Mouse (Mus musculus): ENCODE data around the gene Apbb1ip. TPM values are rescaled to one million over a fixed set of nuclear protein-coding genes. Genes with fewer than 3 reads are reported as not detected.

The Apbb1ip gene
- polyA plus RNA-seq, 1 experiment from 2014 or later, result 1.5 TPM

- 59% methylated on average over 1 of the region's 1 CpGs for WGBS
- Histone ChIP-seq H3K36me3 (replicated peaks; ENCODE audit: control insufficient read depth, insufficient read depth, low read depth, low read length) (no peaks in the 10 kb centered on the region), H3K9me3 (replicated peaks; ENCODE audit: control insufficient read depth, low read length) (no peaks in the 10 kb centered on the region), H3K27me3 (ENCODE audit: control insufficient read depth, insufficient read depth, low read length) (no peaks in the 10 kb centered on the region), H3K27ac (replicated peaks; ENCODE audit: low read depth, low read length) (no peak overlapping the region), H3K4me3 (ENCODE audit: low read depth, low read length) (no peak overlapping the region), H3K4me2 (ENCODE audit: low read depth, low read length) (no peak overlapping the region), H3K4me1 (ENCODE audit: control insufficient read depth, insufficient read depth, low read length) (no peaks in the 10 kb centered on the region), H3K9ac (replicated peaks; ENCODE audit: low read length) (no peak overlapping the region)
- DNase-seq (ENCODE audit: low spot score) (no peak), ATAC-seq (replicated peaks; ENCODE audit: insufficient number of reproducible peaks, low FRiP score, low TSS enrichment, low read depth) (no peak)
Observed at GRCm38 (mm10) chr2:22789576-22789975, 15.7 kb downstream of the Apbb1ip start.

- H3K9me3 ChIP-seq (replicated peaks; ENCODE audit: control insufficient read depth, low read length), result no peaks in the 10 kb centered on the region
- no peak overlapping the region for H3K9ac ChIP-seq (replicated peaks; ENCODE audit: low read length)
- H3K4me1 ChIP-seq (ENCODE audit: control insufficient read depth, insufficient read depth, low read length), result no peaks in the 10 kb centered on the region
- DNase-seq (ENCODE audit: low spot score) (no peak), ATAC-seq (replicated peaks; ENCODE audit: insufficient number of reproducible peaks, low FRiP score, low TSS enrichment, low read depth) (no peak)
- H3K27me3 ChIP-seq (ENCODE audit: control insufficient read depth, insufficient read depth, low read length), result no peaks in the 10 kb centered on the region
- H3K4me2 ChIP-seq (ENCODE audit: low read depth, low read length), result no peak overlapping the region
- H3K27ac ChIP-seq (replicated peaks; ENCODE audit: low read depth, low read length), result no peak overlapping the region
- H3K4me3 ChIP-seq (ENCODE audit: low read depth, low read length), result no peak overlapping the region
- H3K36me3 ChIP-seq (replicated peaks; ENCODE audit: control insufficient read depth, insufficient read depth, low read depth, low read length), result no peaks in the 10 kb centered on the region
- WGBS, result 38% methylated on average over 1 of the region's 1 CpGs
Observed at GRCm38 (mm10) chr2:22790435-22790834, 16.5 kb downstream of the Apbb1ip start.

GRCm38 (mm10) chr2:22795087-22795486, 21.2 kb downstream of the Apbb1ip start:
- Histone ChIP-seq H3K27me3 (ENCODE audit: control insufficient read depth, insufficient read depth, low read length) (no peaks in the 10 kb centered on the region), H3K9me3 (replicated peaks; ENCODE audit: control insufficient read depth, low read length) (no peaks in the 10 kb centered on the region), H3K4me3 (ENCODE audit: low read depth, low read length) (no peak overlapping the region), H3K4me1 (ENCODE audit: control insufficient read depth, insufficient read depth, low read length) (no peaks in the 10 kb centered on the region), H3K9ac (replicated peaks; ENCODE audit: low read length) (no peak overlapping the region), H3K27ac (replicated peaks; ENCODE audit: low read depth, low read length) (no peak overlapping the region), H3K4me2 (ENCODE audit: low read depth, low read length) (no peak overlapping the region), H3K36me3 (replicated peaks; ENCODE audit: control insufficient read depth, insufficient read depth, low read depth, low read length) (no peaks in the 10 kb centered on the region)
- WGBS, result 71% methylated on average over 3 of the region's 3 CpGs
- ATAC-seq (replicated peaks; ENCODE audit: insufficient number of reproducible peaks, low FRiP score, low TSS enrichment, low read depth) (no peak), DNase-seq (ENCODE audit: low spot score) (no peak)

- no peaks in the 10 kb centered on the region for H3K36me3 ChIP-seq (replicated peaks; ENCODE audit: control insufficient read depth, insufficient read depth, low read depth, low read length)
- no peak overlapping the region for H3K27ac ChIP-seq (replicated peaks; ENCODE audit: low read depth, low read length)
- H3K9ac ChIP-seq (replicated peaks; ENCODE audit: low read length), result no peak overlapping the region
- DNase-seq (ENCODE audit: low spot score) (no peak), ATAC-seq (replicated peaks; ENCODE audit: insufficient number of reproducible peaks, low FRiP score, low TSS enrichment, low read depth) (no peak)
- H3K4me3 ChIP-seq (ENCODE audit: low read depth, low read length), result no peak overlapping the region
- H3K4me1 ChIP-seq (ENCODE audit: control insufficient read depth, insufficient read depth, low read length), result no peaks in the 10 kb centered on the region
- no peaks in the 10 kb centered on the region for H3K9me3 ChIP-seq (replicated peaks; ENCODE audit: control insufficient read depth, low read length)
- no peaks in the 10 kb centered on the region for H3K27me3 ChIP-seq (ENCODE audit: control insufficient read depth, insufficient read depth, low read length)
- H3K4me2 ChIP-seq (ENCODE audit: low read depth, low read length), result no peak overlapping the region
Observed at GRCm38 (mm10) chr2:22796487-22796886, 22.6 kb downstream of the Apbb1ip start.

- Histone ChIP-seq H3K9me3 (replicated peaks; ENCODE audit: control insufficient read depth, low read length) (no peaks in the 10 kb centered on the region), H3K9ac (replicated peaks; ENCODE audit: low read length) (no peak overlapping the region), H3K36me3 (replicated peaks; ENCODE audit: control insufficient read depth, insufficient read depth, low read depth, low read length) (no peaks in the 10 kb centered on the region), H3K27ac (replicated peaks; ENCODE audit: low read depth, low read length) (no peak overlapping the region), H3K27me3 (ENCODE audit: control insufficient read depth, insufficient read depth, low read length) (no peaks in the 10 kb centered on the region), H3K4me2 (ENCODE audit: low read depth, low read length) (no peak overlapping the region), H3K4me1 (ENCODE audit: control insufficient read depth, insufficient read depth, low read length) (no peaks in the 10 kb centered on the region), H3K4me3 (ENCODE audit: low read depth, low read length) (no peak overlapping the region)
- DNase-seq (ENCODE audit: low spot score) (no peak), ATAC-seq (replicated peaks; ENCODE audit: insufficient number of reproducible peaks, low FRiP score, low TSS enrichment, low read depth) (no peak)
- WGBS, result 76% methylated on average over 2 of the region's 2 CpGs
Observed at GRCm38 (mm10) chr2:22799430-22800041, 25.6 kb downstream of the Apbb1ip start.

GRCm38 (mm10) chr2:22805589-22805988, 31.7 kb downstream of the Apbb1ip start:
- Histone ChIP-seq H3K9ac (replicated peaks; ENCODE audit: low read length) (no peak overlapping the region), H3K9me3 (replicated peaks; ENCODE audit: control insufficient read depth, low read length) (no peaks in the 10 kb centered on the region), H3K4me3 (ENCODE audit: low read depth, low read length) (no peak overlapping the region), H3K4me1 (ENCODE audit: control insufficient read depth, insufficient read depth, low read length) (no peaks in the 10 kb centered on the region), H3K4me2 (ENCODE audit: low read depth, low read length) (no peak overlapping the region), H3K36me3 (replicated peaks; ENCODE audit: control insufficient read depth, insufficient read depth, low read depth, low read length) (no peaks in the 10 kb centered on the region), H3K27me3 (ENCODE audit: control insufficient read depth, insufficient read depth, low read length) (no peaks in the 10 kb centered on the region), H3K27ac (replicated peaks; ENCODE audit: low read depth, low read length) (no peak overlapping the region)
- 77% methylated on average over 2 of the region's 2 CpGs for WGBS
- no peak for DNase-seq (ENCODE audit: low spot score)
- no peak for ATAC-seq (replicated peaks; ENCODE audit: insufficient number of reproducible peaks, low FRiP score, low TSS enrichment, low read depth)

- H3K9ac ChIP-seq (replicated peaks; ENCODE audit: low read length), result no peak overlapping the region
- no peaks in the 10 kb centered on the region for H3K4me1 ChIP-seq (ENCODE audit: control insufficient read depth, insufficient read depth, low read length)
- ATAC-seq (replicated peaks; ENCODE audit: insufficient number of reproducible peaks, low FRiP score, low TSS enrichment, low read depth) (no peak), DNase-seq (ENCODE audit: low spot score) (no peak)
- H3K4me3 ChIP-seq (ENCODE audit: low read depth, low read length), result no peak overlapping the region
- H3K9me3 ChIP-seq (replicated peaks; ENCODE audit: control insufficient read depth, low read length), result no peaks in the 10 kb centered on the region
- H3K27me3 ChIP-seq (ENCODE audit: control insufficient read depth, insufficient read depth, low read length), result no peaks in the 10 kb centered on the region
- H3K36me3 ChIP-seq (replicated peaks; ENCODE audit: control insufficient read depth, insufficient read depth, low read depth, low read length), result no peaks in the 10 kb centered on the region
- H3K4me2 ChIP-seq (ENCODE audit: low read depth, low read length), result no peak overlapping the region
- no peak overlapping the region for H3K27ac ChIP-seq (replicated peaks; ENCODE audit: low read depth, low read length)
- WGBS, result 100% methylated on average over 1 of the region's 1 CpGs
Observed at GRCm38 (mm10) chr2:22806576-22806975, 32.7 kb downstream of the Apbb1ip start.

GRCm38 (mm10) chr2:22807312-22807711, 33.4 kb downstream of the Apbb1ip start:
- H3K4me2 ChIP-seq (ENCODE audit: low read depth, low read length), result no peak overlapping the region
- no peaks in the 10 kb centered on the region for H3K9me3 ChIP-seq (replicated peaks; ENCODE audit: control insufficient read depth, low read length)
- no peak overlapping the region for H3K9ac ChIP-seq (replicated peaks; ENCODE audit: low read length)
- ATAC-seq (replicated peaks; ENCODE audit: insufficient number of reproducible peaks, low FRiP score, low TSS enrichment, low read depth) (no peak), DNase-seq (ENCODE audit: low spot score) (no peak)
- 31% methylated on average over 1 of the region's 1 CpGs for whole genome bisulfite sequencing
- no peaks in the 10 kb centered on the region for H3K27me3 ChIP-seq (ENCODE audit: control insufficient read depth, insufficient read depth, low read length)
- H3K36me3 ChIP-seq (replicated peaks; ENCODE audit: control insufficient read depth, insufficient read depth, low read depth, low read length), result no peaks in the 10 kb centered on the region
- H3K4me1 ChIP-seq (ENCODE audit: control insufficient read depth, insufficient read depth, low read length), result no peaks in the 10 kb centered on the region
- H3K27ac ChIP-seq (replicated peaks; ENCODE audit: low read depth, low read length), result no peak overlapping the region
- no peak overlapping the region for H3K4me3 ChIP-seq (ENCODE audit: low read depth, low read length)

All from embryonic facial prominence, embryonic 11.5 days (tissue).